Mouse (Mus musculus) embryonic facial prominence, embryonic 12.5 days (tissue): ENCODE measurements around the gene Vmn2r102. TPM values are rescaled to one million over a fixed set of nuclear protein-coding genes. Genes with fewer than 3 reads are reported as not detected.

Experiments
- ATAC-seq: fragments of 200-750 bp; cut with Nextera tagmentation; 2 replicates; pipeline ENCODE4 v1.8.0; 2017; ENCODE audit not compliant: insufficient number of reproducible peaks, insufficient read depth, low FRiP score, low TSS enrichment
- H3K27ac ChIP-seq: fragments of 300-500 bp; sonication (generic); 2 replicates; pipeline ENCODE4 v1.5.1; 2016; ENCODE audit warnings: mild to moderate bottlenecking
- H3K27me3 ChIP-seq: fragments of 300-500 bp; sonication (generic); 2 replicates; pipeline ENCODE4 v1.6.1; 2016; ENCODE audit warnings: mild to moderate bottlenecking, moderate library complexity
- H3K36me3 ChIP-seq: fragments of 300-500 bp; sonication (generic); 2 replicates; pipeline ENCODE4 v1.6.1; 2016; ENCODE audit warnings: mild to moderate bottlenecking
- H3K4me1 ChIP-seq: fragments of 300-500 bp; sonication (generic); 2 replicates; pipeline ENCODE4 v1.6.1; 2016
- H3K4me2 ChIP-seq: fragments of 300-500 bp; sonication (generic); replicated peaks from 2 replicates; pipeline ENCODE4 v1.6.1; 2016; ENCODE audit warnings: mild to moderate bottlenecking, moderate library complexity
- H3K4me3 ChIP-seq: fragments of 300-500 bp; sonication (generic); 2 replicates; pipeline ENCODE4 v1.5.1; 2016; ENCODE audit warnings: mild to moderate bottlenecking
- H3K9ac ChIP-seq: fragments of 300-500 bp; sonication (generic); 2 replicates; pipeline ENCODE4 v1.6.1; 2016; ENCODE audit warnings: mild to moderate bottlenecking, moderate library complexity
- H3K9me3 ChIP-seq: fragments of 300-500 bp; sonication (generic); 2 replicates; pipeline ENCODE4 v1.6.1; 2016; ENCODE audit warnings: mild to moderate bottlenecking, moderate library complexity
- WGBS: fragments of 180-500 bp; shearing (Covaris S2); methylation state at CpG from one replicate; pipeline ENCODE4 v1.1.7; 2016; 5-methylcytosine and 5-hydroxymethylcytosine counted together
- polyA plus RNA-seq: library from polyadenylated mRNA; unstranded; fragments of >200 nt; fragmentation: Nextera tagmentation; extraction: Ambion mirVana; gene quantifications from 2 replicates; pipeline ENCODE4 v1.2.1, GENCODE M21; 2016

The Vmn2r102 gene
- not detected in 2 replicates for polyA plus RNA-seq

- WGBS = 64% methylated on average over 2 of the region's 2 CpGs
- Histone ChIP-seq H3K4me1 (no peaks in the 10 kb centered on the region), H3K27ac (no peak within 1 kb of the TSS), H3K9ac (no peak within 1 kb of the TSS), H3K9me3 (no peaks in the 10 kb centered on the region), H3K4me2 (no peak within 1 kb of the TSS), H3K4me3 (no peak within 1 kb of the TSS), H3K27me3 (no peaks in the 10 kb centered on the region), H3K36me3 (no peaks in the 10 kb centered on the region)
- ATAC-seq = no peak
Measured at GRCm38 (mm10) chr17:19660028-19660427, at the start of gene Vmn2r102. Gene Vmn2r102, plus strand, starts transcription at chr17:19660328.

GRCm38 (mm10) chr17:19629328-19629727, 30.8 kb upstream of the Vmn2r102 start:
- no peak overlapping the region for H3K27ac ChIP-seq
- no peak for ATAC-seq

GRCm38 (mm10) chr17:19658447-19658846, 1.7 kb upstream of the Vmn2r102 start:
- Histone ChIP-seq H3K4me2 (no peak overlapping the region), H3K4me3 (no peak overlapping the region), H3K27ac (no peak overlapping the region), H3K36me3 (no peaks in the 10 kb centered on the region), H3K27me3 (no peaks in the 10 kb centered on the region), H3K9me3 (no peaks in the 10 kb centered on the region), H3K9ac (no peak overlapping the region), H3K4me1 (no peaks in the 10 kb centered on the region)
- no peak for ATAC-seq
- 54% methylated on average over 3 of the region's 3 CpGs for WGBS

More at GRCm38 (mm10) chr17:19629328-19629727, 30.8 kb upstream of the Vmn2r102 start:
- Histone ChIP-seq H3K9ac (no peak overlapping the region), H3K4me3 (no peak overlapping the region), H3K9me3 (peaks cover 21% of the 10 kb centered on the region), H3K27me3 (no peaks in the 10 kb centered on the region), H3K36me3 (no peaks in the 10 kb centered on the region), H3K4me1 (no peaks in the 10 kb centered on the region), H3K4me2 (no peak overlapping the region)
- WGBS = 85% methylated on average over 1 of the region's 1 CpGs

- Histone ChIP-seq H3K9me3 (no peaks in the 10 kb centered on the region), H3K9ac (no peak overlapping the region), H3K4me3 (no peak overlapping the region), H3K4me2 (no peak overlapping the region), H3K36me3 (no peaks in the 10 kb centered on the region), H3K27ac (no peak overlapping the region), H3K27me3 (no peaks in the 10 kb centered on the region), H3K4me1 (no peaks in the 10 kb centered on the region)
- ATAC-seq = no peak
Measured at GRCm38 (mm10) chr17:19692062-19692461, 31.9 kb downstream of the Vmn2r102 start.

Other genes with a start within 250 kb of the Vmn2r102 start
- not detected in 2 replicates for gene Vmn2r100, start 155.6 kb upstream of the Vmn2r102 start, polyA plus RNA-seq
- not detected in 2 replicates for gene Vmn2r101, start 83.1 kb upstream of the Vmn2r102 start, polyA plus RNA-seq
- gene Vmn2r103, start 113.0 kb downstream of the Vmn2r102 start, polyA plus RNA-seq = not detected in 2 replicates